Mouse (Mus musculus) cerebellum, postnatal 4 days (tissue): ENCODE data around the gene Gm26566.

Experiments
- DNase-seq, 2 experiments: peaks; one replicate each; pipeline ENCODE4 v3.0.0; 2022; ENCODE audit warnings: low spot score in 2 of 2, mixed read lengths in 1 of 2

The Gm26566 gene

DNA sequence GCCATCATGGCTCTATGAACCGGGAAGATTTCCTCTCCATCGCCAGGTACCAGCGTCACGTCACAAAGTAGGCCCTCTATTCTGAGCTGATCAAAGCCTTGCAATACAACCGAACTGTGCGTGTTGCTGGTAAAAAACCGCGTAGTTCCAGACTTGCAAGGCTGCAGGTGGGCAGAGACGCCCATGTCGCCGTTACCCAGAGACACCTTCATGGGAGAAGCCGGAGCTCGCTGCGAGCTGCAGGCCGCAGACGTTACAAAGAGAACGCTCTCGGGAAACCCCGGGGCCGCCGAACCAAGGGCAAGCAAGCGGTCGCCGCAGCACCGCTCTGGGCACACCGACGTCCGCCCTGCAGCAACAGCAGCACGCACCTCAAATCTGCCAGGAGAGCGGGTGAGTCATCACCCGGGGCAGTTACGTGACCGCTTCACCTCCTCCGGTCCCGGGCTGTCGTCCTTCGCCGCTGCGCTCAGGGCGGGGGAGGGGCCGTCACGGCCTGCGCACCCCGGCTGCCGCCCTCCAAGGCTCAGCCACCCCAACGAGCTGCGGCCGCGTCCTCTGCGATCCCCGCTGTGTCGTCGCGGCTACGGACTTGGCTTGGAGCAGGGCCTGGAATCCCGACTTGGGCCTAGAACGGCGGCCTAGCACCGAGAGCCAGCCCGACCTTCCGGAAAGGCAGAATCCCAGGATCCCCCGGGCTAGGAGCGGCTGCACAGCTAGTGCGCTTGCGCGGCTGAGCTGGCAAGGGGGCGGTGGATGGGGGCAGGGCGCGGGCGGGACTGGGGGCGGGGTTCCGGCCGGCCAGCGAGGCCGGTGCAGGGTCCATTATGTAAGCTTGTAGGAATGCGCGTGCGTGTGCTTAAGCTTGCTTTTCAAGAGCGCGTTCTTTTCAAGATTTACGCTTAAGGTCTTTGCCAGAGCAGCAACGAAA lies at the start of gene Gm26566, which contains the start of gene Klhl9:
Gm26566 (plus strand) TSS at position 15 of the 931 bp plus-strand sequence.
Klhl9 (minus strand) TSS at position 675 of the 931 bp plus-strand sequence.
- DNase-seq, result peak; percentile 86 to 92

GRCm38 (mm10) chr4:88676824-88677223 lies 44.8 kb upstream of the Gm26566 start, which contains the start of gene Ifna16:
TSS of gene Ifna16 (minus strand) at chr4:88676924.
- DNase-seq, result no peak

- DNase-seq, result no peak
Measured at GRCm38 (mm10) chr4:88680362-88680761, 41.2 kb upstream of the Gm26566 start.

DNA sequence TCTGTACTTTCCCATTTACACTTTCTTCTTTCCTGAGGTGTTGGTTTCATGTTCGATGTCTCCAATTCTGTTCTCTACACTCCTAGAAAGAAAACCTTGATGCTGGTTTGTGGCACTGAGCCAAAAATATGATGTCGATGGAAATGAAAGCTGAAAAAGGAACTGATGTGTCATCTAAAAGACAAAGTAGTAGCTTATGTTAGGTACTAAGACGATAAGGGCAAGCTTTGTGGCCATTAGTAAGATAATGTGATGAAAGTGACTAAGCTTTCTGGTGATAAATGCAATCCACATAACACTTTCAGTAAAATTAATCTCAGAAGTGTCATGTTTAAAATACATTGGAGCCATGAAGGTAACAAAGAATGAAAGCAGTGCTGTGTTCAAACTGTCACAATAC lies 40.3 kb upstream of the Gm26566 start:
- no peak for DNase-seq

DNA sequence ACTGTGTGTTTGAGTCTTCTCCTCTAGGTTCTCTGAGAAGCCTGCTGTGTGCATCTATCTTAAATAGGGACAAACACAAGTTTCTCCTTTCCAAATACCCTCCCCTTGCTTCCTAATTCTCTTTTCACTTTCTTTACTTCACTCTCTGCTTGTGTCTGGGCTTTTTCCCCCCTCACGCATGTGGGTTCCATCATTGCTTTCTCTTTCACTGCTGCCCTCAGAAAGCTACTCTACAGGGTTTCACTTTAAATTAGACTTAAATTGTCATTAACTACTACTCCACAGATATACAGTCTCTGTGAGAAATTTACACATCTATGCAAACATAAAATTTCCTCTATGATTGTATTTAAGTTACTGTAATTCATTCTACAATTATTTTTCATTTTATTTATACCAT lies 37.8 kb upstream of the Gm26566 start, which contains the start of gene Ifna2:
Ifna2 (minus strand) TSS at position 101 of the 400 bp plus-strand sequence.
- no peak for DNase-seq

DNA sequence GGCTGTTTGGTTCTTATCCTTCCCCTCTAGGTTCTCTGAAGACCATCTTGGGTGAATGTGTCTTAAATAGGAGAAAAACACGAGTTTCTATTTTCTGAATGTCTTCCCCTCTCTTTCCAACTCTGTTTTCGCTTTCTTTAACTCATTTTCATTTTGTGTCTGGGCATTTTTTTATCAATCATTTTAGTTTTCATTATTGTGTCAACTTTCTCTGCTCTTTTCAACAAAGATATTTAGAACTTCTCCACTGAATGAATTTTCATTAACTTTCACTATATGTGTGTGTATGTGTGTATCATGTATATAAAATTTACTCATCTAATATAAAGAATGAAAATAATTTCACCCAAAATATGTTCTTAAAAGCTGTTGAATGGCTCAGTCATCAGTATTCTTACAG lies 30.3 kb upstream of the Gm26566 start, which contains the start of gene Ifnab:
Ifnab (minus strand) TSS at position 101 of the 400 bp plus-strand sequence.
- no peak for DNase-seq

- DNase-seq, result no peak
Measured at GRCm38 (mm10) chr4:88692537-88692936, 29.1 kb upstream of the Gm26566 start.

DNA sequence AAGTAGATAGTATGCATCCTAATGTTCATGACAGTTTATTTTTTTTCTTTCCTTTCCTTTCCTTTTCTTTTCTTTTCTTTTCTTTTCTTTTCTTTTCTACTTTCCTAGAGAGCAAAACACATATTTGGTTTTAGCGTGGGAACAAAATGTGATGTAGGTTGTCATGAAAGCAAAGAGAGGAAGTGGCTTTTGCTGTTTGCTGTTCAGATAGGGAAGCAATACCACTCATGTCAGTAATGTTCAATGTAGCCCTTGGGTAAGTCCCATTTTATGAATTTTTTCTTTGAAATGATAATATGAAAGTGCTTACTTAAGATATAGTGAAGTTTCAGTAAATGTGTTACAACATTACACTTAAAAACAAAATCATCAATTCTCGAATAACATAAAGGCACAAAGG lies 28.2 kb upstream of the Gm26566 start:
- DNase-seq, result no peak

- peak; percentile 50 to 78 for DNase-seq
Measured at GRCm38 (mm10) chr4:88696237-88696884, 25.2 kb upstream of the Gm26566 start.

- DNase-seq, result no peak
Measured at GRCm38 (mm10) chr4:88697108-88697507, 24.5 kb upstream of the Gm26566 start.

DNA sequence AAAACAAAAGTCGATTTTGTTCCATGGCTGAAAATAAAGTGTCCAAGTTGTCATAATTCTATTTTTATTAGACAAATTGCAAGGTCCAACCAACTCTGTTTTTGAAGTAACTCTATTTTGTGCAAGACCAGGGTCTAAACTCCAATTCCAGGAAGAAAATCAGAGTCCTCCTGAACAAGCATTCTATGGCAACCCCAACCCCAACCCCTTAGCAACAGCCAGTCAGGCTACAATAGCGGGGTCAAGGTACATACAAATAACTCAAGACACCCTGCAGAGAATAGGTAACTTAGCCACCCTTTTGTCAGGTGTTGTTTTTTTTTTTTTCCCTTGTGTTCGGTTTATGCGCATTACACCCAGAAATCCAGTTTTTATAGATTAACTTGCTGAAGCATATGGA lies 23.9 kb upstream of the Gm26566 start:
- DNase-seq, result no peak

DNA sequence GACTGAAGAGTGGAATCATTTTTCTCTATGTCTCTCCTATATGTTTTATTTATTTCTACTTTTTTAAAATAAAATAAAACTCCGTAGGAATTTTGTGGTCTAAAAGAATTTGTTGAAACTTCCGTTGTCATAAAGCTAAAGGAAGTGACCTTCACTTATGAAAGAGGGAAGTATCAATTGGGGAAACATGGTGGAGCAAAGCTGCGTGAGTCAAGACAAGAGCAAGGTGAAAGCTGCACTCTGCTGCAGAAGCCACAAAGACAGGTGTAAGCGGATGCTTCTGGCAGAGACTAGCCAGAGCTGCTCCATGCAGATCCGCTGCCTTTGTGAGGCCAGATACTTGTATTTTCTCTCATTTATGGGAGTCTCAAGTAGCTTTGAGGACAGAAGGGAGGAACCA lies 22.8 kb upstream of the Gm26566 start:
- DNase-seq, result no peak

- DNase-seq, result no peak
Measured at GRCm38 (mm10) chr4:88699301-88699700, 22.3 kb upstream of the Gm26566 start.

DNA sequence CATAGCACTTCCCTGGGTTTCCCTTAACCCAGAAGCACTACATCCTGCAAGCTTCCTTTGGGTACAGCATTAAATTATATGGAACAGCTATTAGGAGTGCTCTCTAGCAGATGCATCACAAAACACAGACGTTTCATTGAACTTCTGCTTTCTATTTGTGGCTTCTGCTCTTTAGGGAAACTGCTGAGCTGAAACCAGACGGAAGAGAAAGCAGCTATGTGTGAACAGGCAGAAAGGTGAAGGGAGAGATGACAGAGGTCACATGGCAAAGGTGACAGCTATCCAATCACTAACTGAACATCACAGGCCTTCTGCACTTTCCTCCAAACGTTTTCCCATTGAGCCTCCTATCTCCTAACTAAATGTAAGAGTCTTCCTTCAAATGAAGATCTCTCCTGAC lies 15.7 kb upstream of the Gm26566 start:
- DNase-seq, result no peak

DNA sequence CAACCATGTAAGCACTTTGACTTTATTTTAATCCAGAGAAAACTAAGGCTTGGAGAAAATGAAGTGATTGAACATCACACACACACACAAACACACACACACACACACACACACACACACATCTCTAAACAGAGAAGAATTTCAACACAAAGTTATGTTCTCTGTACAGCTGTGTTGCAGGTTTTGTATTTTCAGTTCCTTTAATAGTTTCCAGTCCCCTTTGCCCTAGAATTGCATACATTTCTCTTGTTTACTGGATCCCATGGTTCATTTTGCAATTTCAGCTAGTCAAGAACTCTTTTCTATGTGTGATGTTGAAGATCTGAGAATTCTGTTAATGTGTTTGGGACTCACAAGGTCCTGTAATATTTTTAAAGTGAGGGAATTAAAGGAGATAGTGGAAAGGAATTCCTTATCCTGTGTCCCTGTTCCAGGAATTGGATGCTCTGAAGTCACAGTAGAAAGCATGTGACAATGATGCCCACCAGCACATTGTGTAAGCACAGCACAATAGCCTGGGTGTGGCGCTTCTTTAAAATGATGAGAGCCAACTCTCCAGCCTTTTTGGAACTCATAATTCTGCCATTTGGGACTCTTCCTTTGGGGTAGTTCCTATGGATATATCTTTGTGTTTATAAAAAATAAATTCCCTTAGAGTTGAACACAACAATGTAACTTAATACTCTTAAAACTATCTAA lies 14.3 kb upstream of the Gm26566 start:
- DNase-seq, result no peak

DNA sequence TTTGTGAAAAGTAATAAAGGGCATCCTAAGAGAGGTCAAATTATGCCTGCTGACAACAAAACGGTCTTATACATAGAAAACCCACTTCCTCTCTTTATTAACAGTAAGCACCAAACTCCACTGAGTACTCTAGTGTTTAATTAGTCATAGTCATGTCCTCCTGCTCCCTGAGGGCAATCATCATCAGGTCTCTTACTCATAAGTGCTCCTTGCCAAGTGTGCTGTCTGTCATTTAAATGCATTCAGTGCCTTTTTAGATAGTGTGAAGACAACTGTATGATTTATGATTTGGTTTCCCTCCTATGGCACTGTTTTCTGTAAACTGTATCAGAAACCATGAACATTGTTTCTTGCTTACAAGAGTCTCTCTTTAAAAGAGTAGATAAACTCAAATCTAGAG lies 7.3 kb upstream of the Gm26566 start:
- no peak for DNase-seq

GRCm38 (mm10) chr4:88715059-88715458 lies 6.5 kb upstream of the Gm26566 start:
- DNase-seq, result no peak

GRCm38 (mm10) chr4:88718715-88719114 lies 2.9 kb upstream of the Gm26566 start:
- no peak for DNase-seq

GRCm38 (mm10) chr4:88723497-88724090 lies 2.0 kb downstream of the Gm26566 start:
- DNase-seq, result no peak

DNA sequence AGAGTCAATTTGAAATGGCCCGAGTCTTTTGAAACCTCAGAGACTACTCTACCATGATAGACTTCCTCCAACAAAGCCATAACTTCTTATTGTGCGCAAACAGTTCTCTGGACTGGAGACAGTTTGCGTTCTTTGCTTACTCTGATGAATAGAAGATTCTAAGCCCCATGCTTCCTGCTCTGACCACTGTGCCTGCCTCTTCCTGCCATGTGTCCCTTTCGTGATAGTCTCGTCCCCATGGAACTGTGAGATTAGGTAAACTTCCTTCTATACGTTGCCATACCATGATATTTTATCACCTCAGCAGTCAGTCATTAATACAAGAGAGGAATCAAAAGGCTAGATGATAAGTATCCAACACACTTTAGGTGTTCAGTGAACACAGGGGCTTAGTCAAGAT lies 5.1 kb downstream of the Gm26566 start:
- no peak for DNase-seq

DNA sequence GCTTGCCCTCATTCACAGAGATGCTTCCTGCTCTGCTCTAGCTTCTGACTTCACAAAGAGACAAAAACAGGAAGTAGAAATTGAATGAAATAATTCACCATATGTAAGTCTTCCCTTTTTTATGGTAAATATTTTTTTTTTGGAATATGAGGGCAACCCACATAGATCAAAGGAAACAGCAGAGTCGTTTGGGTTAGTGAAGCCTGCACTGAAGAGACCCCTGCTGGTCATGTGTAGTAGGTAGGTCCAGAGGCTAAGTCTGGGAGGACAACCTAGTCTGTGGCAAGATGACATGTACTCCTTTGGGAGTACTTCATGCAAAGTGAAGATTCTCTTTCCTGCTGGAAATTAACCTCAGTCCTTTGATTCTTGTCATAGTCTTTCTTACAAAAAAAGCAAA lies 5.7 kb downstream of the Gm26566 start:
- no peak for DNase-seq

DNA sequence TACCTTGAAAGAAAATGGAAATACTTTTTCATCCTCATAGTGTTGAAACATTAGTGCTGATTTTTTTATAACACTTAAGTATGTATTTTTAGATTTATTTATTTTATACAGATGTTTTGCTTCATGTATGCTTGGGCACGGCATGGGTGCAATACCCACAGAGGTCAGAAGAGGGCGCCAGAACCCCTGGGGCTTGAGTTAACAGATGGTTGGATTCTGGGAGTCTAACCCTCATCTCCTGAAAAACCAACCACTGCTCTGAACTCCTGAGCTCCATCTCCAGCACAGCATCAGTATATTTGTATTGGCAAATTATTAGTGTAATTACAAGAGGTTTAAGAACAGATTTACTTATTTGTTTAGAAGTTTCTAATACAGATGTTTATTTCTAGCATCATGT lies 16.9 kb downstream of the Gm26566 start:
- peak in 1 of 2 experiments; percentile 62 for DNase-seq
